Mouse (Mus musculus): ENCODE data around the gene Foxc1.
A peak's percentile ranks its signal among the peaks of the same experiment; 100 is the strongest.

Gene Foxc1

DNA sequence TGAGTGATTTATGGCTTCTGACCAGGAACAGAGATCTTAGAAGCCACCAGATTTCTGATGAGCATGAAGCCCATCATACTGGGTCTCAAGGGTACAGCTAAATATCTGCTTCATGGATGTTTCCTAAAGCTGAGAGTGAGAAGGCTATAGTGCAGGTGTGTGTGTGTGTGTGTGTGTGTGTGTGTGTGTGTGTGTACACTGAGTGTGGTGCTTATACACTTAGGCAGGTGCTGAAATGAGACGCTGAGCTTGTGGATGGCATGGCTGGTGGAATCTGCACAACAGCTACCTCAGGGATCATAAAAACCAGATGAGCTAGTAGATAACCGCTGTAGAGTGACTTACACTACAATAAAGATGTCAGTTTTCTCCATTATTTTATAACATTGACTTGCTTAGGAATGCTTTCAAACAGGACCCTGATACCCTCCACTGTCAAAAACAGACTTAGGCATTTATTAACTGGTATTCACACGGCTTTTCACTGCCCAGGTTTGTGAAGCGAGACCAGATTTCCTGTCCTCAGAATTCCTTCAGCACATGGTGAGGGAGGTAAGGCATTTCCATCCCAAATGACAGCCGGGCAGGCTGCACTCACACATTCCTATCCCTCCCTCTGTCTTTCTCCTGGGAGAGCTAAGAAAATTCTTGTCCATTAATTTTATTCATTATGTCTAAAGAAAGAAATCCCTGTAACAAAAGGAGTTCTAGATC is 43.0 kb downstream of the Foxc1 start:
- DNase-seq = peak; percentile 12

DNA sequence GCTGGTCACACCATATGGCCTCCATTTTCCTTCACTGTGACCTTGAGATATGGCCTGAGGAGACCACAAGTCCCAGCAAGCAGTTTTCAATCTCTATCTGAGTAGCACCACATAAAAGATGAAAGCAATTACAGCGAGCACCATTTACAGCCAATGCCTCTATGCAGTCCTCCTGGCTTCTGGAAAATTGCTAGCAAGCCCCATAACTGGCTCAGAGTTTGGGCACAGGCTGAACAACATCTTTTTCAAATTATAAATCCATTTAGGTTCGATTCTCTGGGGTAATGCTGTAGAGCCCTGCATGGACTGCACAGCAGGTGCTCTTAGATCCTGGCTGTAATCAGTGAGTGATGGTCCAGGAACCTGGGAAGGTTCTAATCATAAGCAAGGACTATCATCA is 47.1 kb downstream of the Foxc1 start:
- DNase-seq = no peak

DNA sequence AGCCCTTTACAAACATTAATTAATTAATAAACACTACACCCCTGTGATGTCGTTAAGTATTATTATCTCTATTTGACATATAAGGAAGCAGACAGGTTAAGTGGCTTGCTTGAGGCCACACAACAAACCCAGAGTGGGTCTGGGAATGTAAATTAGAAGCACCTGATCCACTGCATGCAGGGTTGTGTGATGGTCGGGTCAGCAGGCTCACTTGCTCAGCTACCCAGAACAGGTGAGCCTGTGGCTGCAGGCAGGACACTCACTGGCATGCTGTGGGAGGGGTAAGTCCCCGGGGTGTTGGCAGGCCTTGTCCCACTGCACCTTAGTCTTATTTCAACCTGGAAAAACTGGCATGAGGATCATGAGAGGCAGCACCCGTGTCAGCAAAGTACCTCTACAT is 47.6 kb downstream of the Foxc1 start:
- peak; percentile 15 for DNase-seq

DNA sequence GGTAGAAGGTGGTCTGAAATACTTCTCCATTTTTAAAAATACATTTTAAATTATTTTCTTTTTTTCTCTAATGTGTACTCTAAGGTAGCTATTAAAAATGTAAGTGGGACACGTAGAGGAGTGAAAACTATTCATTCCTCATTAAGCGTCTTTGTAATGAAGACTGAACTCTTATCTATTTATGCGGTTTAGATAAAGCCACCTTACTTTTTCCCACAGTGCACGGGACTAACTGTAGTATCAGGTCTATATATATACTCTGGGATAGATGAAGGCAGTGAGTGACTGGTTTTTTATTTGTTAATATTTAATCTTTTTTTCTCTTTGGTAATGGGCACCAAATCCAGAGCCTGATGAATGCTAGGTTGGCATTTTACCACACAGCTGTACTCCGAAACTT is 53.8 kb downstream of the Foxc1 start:
- no peak for DNase-seq

All from kidney, adult 11 months (tissue).